Mouse (Mus musculus): ENCODE results near the gene Fgfr2.
A peak's percentile ranks its signal among the peaks of the same experiment; 100 is the strongest.

The Fgfr2 gene

GRCm38 (mm10) chr7:133005772-133006171 is 117.4 kb downstream of the Fgfr2 start:
- DNase-seq (ENCODE audit: low read depth), result no peak

- peak; percentile 90 for DNase-seq (ENCODE audit: low read depth)
These were observed 119.7 kb downstream of the Fgfr2 start for GRCm38 (mm10) chr7:133003421-133003820.

GRCm38 (mm10) chr7:133002271-133002670 is 120.9 kb downstream of the Fgfr2 start:
- no peak for DNase-seq (ENCODE audit: low read depth)

GRCm38 (mm10) chr7:133001388-133001787 is 121.8 kb downstream of the Fgfr2 start:
- no peak for DNase-seq (ENCODE audit: low read depth)

- no peak for DNase-seq (ENCODE audit: low read depth)
These were observed 124.1 kb downstream of the Fgfr2 start for GRCm38 (mm10) chr7:132999061-132999460.

GRCm38 (mm10) chr7:132998639-132999038 is 124.5 kb downstream of the Fgfr2 start:
- DNase-seq (ENCODE audit: low read depth), result no peak

- peak; percentile 61 for DNase-seq (ENCODE audit: low read depth)
These were observed 126.8 kb downstream of the Fgfr2 start for GRCm38 (mm10) chr7:132996391-132996790.

- no peak for DNase-seq (ENCODE audit: low read depth)
These were observed 128.4 kb downstream of the Fgfr2 start for GRCm38 (mm10) chr7:132994628-132995191.

GRCm38 (mm10) chr7:132994120-132994519 is 129.0 kb downstream of the Fgfr2 start:
- DNase-seq (ENCODE audit: low read depth), result no peak

- no peak for DNase-seq (ENCODE audit: low read depth)
These were observed 130.1 kb downstream of the Fgfr2 start for GRCm38 (mm10) chr7:132992967-132993615.

- no peak for DNase-seq (ENCODE audit: low read depth)
These were observed 131.8 kb downstream of the Fgfr2 start for GRCm38 (mm10) chr7:132991240-132991900.

- no peak for DNase-seq (ENCODE audit: low read depth)
These were observed 133.3 kb downstream of the Fgfr2 start for GRCm38 (mm10) chr7:132989839-132990238.

- DNase-seq (ENCODE audit: low read depth), result peak; percentile 39
These were observed 140.5 kb downstream of the Fgfr2 start for GRCm38 (mm10) chr7:132982639-132983038.

- no peak for DNase-seq (ENCODE audit: low read depth)
These were observed 145.2 kb downstream of the Fgfr2 start for GRCm38 (mm10) chr7:132977981-132978380.

- no peak for DNase-seq (ENCODE audit: low read depth)
These were observed 147.1 kb downstream of the Fgfr2 start for GRCm38 (mm10) chr7:132976079-132976478.

GRCm38 (mm10) chr7:132972079-132972478 is 151.1 kb downstream of the Fgfr2 start:
- peak; percentile 32 for DNase-seq (ENCODE audit: low read depth)

GRCm38 (mm10) chr7:132965707-132966106 is 157.4 kb downstream of the Fgfr2 start:
- DNase-seq (ENCODE audit: low read depth), result peak; percentile 46

- no peak for DNase-seq (ENCODE audit: low read depth)
These were observed 158.8 kb downstream of the Fgfr2 start for GRCm38 (mm10) chr7:132964395-132964794.

- DNase-seq (ENCODE audit: low read depth), result no peak
These were observed 172.5 kb downstream of the Fgfr2 start for GRCm38 (mm10) chr7:132950613-132951012.

GRCm38 (mm10) chr7:132949968-132950367 is 173.2 kb downstream of the Fgfr2 start:
- DNase-seq (ENCODE audit: low read depth), result no peak

- DNase-seq (ENCODE audit: low read depth), result no peak
These were observed 182.6 kb downstream of the Fgfr2 start for GRCm38 (mm10) chr7:132940569-132940968.

- DNase-seq (ENCODE audit: low read depth), result no peak
These were observed 184.0 kb downstream of the Fgfr2 start for GRCm38 (mm10) chr7:132939118-132939517.

GRCm38 (mm10) chr7:132934743-132935142 is 188.4 kb downstream of the Fgfr2 start:
- DNase-seq (ENCODE audit: low read depth), result peak; percentile 45

Data from 416B (cell line).